Mouse (Mus musculus): ENCODE data around the gene 1700034J05Rik. TPM values are rescaled to one million over a fixed set of nuclear protein-coding genes. Genes with fewer than 3 reads are reported as not detected.
A peak's percentile ranks its signal among the peaks of the same experiment; 100 is the strongest.

1700034J05Rik gene
- polyA plus RNA-seq, 2 experiments from 2014 or later: not detected

GRCm38 (mm10) chr6:146963396-146964150 is 9.4 kb upstream of the 1700034J05Rik start:
- no peak for ATAC-seq

DNA sequence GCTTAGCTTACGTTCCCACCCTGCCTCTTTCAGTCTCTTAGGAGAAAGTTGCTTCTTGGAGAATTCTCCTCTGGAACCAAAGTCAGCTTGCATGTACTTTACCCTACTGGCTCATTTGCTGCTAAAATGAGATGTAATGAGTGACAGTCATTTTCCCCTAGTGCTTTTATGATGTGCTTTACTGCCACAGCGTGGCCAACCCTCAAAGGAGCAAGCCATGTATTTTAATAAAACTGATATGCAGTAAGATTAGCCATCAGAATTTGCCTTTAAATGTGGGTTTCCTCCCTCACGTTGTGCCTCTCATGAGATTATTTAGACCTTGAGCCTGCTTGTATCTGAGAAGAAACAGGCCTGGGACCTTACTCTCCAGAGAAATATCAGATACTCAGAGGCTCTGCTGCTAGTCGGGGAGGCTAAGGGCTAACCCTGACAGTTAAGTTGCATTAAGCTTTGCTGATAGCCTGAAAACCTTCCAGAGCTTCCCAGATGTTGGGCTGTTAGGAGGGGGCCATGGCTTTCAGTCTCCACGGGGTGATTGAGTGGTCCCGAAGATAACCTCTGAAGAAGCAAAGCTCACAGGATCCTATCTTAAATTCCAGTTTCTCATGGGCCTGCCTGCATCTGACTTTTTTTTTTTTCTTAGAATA is 7.7 kb upstream of the 1700034J05Rik start:
- ATAC-seq: no peak

DNA sequence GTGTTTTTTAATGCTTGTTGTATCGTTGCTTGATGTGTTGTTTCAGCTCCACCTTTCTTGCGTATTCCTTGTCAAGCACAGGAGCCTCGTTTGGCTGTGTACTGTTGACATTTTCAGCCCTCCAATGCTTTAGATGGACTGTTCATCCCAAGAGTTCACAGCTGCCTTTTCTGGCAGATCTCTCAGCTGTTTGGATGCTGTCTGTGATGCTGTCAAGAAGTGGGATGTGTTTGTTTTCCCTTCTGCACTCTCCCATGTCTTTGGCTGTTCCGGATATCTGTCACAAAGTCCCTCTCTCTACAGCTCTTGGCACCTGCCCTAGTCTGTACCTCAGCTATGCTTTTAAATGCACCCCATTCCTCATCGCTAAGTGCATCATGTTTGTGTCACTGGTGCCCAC is 6.7 kb upstream of the 1700034J05Rik start:
- ATAC-seq: no peak

- peak; percentile 78 for ATAC-seq
Observed at GRCm38 (mm10) chr6:146959908-146960680, 5.9 kb upstream of the 1700034J05Rik start.

GRCm38 (mm10) chr6:146958694-146959093 is 4.5 kb upstream of the 1700034J05Rik start:
- ATAC-seq: no peak

DNA sequence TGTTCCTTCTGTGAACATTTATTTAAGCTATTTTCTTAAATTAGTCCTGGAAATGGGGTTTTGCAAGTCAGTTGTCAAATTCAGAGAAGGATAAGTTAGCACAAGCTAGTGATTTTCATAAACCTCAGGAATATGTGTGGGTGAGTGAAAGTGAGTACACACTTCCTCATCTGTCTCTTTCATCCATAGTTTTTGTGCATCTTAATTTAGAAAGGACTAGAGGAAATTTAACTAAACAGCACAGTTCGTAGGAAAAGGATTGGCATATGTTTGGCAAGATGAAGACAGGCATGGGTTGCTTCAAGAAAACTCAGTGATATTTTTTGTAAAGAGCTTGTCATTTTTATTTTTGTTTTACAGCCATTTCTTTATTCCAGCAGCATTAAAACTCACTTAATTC is 2.7 kb upstream of the 1700034J05Rik start:
- ATAC-seq: no peak

DNA sequence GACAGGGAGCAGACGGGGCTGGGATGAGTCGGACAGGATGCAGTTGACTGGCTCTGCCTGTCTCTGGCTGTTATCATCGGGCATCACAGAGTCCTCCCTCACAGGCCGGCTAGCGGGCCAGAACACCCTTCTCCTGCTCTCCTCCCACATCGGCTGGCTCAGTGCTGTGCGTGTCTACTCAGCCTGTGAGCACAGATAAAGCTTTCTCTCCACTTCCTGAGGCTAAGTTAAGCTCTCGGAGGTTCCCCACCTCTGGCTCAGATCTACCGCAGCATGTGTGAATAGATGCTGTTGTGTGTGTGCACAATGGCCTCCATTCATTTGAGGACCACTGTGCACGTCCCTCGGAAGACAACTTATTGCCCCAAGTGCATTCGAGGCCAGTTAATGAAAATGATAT is 1.7 kb upstream of the 1700034J05Rik start:
- ATAC-seq: no peak

DNA sequence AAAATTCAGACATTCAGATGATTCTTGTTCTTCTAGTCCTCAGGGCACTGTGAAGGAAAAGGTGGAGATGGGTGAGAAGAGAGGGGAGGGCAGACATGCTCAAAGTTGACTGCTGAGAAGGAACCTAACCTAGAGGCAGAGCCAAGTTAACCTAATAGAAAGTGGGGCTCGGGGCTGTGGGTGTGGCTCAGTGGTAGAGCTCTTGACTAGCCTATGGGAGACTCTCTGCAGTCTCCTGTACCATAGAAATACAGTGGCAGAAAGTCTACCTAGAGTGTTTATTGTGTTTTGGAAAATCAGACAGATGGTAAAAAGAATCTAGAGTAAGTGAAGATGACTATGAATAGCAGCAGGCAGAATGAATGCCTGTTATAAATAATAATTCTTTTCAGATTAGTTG is 1.3 kb upstream of the 1700034J05Rik start:
- no peak for ATAC-seq

DNA sequence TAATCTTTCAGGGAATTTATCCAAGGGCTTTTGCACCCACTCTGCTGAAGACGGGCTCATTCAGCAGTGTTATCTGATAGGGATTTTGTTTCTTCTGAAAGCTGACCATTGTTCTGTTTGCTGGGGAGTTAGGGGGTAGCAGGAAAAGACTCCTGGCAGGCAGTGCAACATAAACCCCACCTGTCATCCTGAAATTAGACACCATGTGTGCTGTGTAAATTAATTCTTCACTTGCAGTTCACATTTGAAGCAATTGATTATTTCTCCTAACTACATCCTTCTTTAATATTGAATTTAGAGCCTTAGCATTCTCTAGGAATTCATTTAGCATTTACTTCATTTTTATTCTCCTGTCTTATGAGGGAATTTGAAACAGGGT is 3.8 kb downstream of the 1700034J05Rik start:
- ATAC-seq: no peak

GRCm38 (mm10) chr6:146949682-146950453 is 4.4 kb downstream of the 1700034J05Rik start:
- ATAC-seq: no peak

GRCm38 (mm10) chr6:146947186-146947585 is 7.0 kb downstream of the 1700034J05Rik start:
- no peak for ATAC-seq

GRCm38 (mm10) chr6:146946327-146947029 is 7.7 kb downstream of the 1700034J05Rik start:
- no peak for ATAC-seq

DNA sequence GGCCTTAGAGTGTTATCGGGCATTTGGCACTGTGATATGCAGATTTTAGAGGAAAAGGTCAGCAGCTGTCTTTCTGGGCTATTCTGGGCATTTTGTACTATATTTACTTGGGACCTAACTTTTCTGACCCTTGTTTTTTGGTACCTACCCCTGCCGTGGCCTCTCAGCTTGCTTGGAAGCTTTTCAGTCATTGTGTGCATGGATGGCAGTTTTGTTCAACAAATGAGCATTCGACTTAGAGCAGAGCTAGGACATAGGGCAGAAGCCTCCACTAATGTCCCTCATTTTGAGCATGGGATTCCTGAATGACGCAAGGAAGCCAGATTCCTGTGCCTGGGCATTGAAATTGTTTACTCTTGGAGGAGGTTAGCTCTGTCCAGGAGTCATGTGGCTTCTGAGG is 9.4 kb downstream of the 1700034J05Rik start:
- ATAC-seq: no peak

DNA sequence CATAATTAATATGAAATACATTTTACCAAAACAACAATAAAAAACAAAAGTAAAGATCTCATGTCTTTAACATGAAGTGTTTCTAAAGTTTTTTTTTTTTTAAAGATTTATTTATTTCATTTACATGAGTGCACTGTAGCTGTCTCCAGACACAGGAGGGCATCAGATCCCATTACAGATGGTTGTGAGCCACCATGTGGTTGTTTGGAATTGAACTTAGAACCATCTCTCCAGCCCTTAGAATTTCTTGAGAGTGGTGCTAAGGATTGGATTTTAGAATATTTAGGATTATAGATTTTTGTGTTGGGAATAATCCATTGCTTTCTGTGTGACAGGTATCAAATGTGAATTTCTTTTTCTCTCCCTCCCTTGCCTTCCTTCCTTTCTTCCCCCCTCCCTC is 10.2 kb downstream of the 1700034J05Rik start:
- ATAC-seq: no peak

GRCm38 (mm10) chr6:146941505-146942275 is 12.5 kb downstream of the 1700034J05Rik start:
- no peak for ATAC-seq

GRCm38 (mm10) chr6:146939026-146939425 is 15.2 kb downstream of the 1700034J05Rik start:
- ATAC-seq: no peak

DNA sequence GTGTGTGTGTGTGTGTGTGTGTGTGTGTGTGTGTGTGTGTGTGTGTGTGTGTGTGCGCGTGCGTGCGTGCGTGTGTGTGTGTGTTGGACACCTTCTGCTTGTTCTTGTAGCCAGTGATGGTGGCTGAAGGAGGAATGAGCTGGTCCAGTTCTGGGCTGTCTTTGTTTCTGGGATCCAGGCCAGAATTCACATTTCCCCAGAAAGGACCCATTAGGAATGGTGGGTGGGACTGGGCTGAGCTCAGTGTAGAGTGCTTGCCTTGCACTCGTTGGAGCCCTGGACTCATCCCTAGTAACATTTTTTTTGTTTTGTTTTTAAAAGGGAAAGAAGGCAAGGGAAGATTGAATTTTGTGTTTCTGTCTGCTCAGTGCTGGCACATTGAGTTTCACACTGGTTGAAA is 18.3 kb downstream of the 1700034J05Rik start:
- no peak for ATAC-seq

DNA sequence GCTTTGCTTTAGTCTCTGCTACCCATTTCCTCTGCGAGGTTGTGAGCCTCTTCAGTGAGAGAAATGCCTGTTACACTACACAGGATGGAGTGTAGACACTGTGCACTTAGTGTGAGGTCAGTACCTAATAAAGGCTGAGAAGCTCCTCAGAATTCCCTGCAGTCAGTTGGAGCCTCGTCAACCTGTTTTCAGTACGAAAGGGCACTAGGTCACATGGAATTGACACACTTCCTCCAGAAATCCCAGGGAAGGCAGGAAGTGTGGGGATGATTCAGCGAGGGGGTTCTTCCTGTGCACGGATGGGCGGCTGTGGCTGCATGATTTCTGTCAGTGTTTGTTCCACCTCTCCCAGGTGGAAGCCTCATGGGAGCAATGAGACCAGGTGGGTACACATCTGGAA is 21.1 kb downstream of the 1700034J05Rik start:
- ATAC-seq: no peak

GRCm38 (mm10) chr6:146929031-146929430 is 25.2 kb downstream of the 1700034J05Rik start:
- ATAC-seq: no peak

DNA sequence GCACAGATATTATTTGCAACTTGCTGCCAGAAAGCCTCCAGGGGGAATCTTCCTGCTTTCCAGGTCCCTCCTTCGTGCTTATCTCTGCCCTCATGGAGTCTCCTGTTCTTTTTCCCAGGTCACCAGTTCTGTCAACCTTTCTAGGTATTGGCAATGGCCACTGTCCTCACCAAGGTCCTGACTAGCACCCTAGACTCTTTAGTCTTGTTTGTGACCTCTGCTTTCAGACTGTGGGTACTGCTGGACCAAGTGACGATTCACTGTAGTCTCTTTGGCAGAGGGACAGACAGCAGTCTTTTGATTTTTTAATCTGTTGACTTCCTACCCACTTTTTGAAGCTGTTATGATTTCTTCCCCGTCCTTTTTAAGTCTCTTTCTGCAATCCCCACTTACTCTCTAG is 26.1 kb downstream of the 1700034J05Rik start:
- ATAC-seq: no peak

- no peak for ATAC-seq
Observed at GRCm38 (mm10) chr6:146926415-146926980, 27.7 kb downstream of the 1700034J05Rik start.

Data from activated CD4-positive, CD25-positive, alpha-beta regulatory T cell, adult 4 months (primary cell).